8 mouse cellular contexts compared by ENCODE assay signal in genomic region chr1:131528561-131529166, GRCm38 (mm10). TPM values are rescaled to one million over a fixed set of nuclear protein-coding genes. Genes with fewer than 3 reads are reported as not detected.
DNase-seq lines count a peak whose midpoint lies in the region; ATAC-seq and TF ChIP-seq lines count a peak whose summit lies in the region.

No protein-coding gene starts in this region.

- peak overlapping the region; percentile 79 for H3K4me2 ChIP-seq in limb, embryonic 11.5 days (ENCODE audit: low read depth, severe bottlenecking)
- H3K4me2 ChIP-seq in neural tube, embryonic 13.5 days: peak overlapping the region; percentile 99

- H3K4me3 ChIP-seq in thymus, adult 2 months (ENCODE audit: control insufficient read depth, insufficient read depth, low read length): 0 out of 2 replicates have a peak overlapping the region, but pooled peaks have one; percentile 21
- H3K4me3 ChIP-seq in limb, embryonic 11.5 days (ENCODE audit: low read depth, low read length): peak overlapping the region; percentile 81
- peak overlapping the region; percentile 85 for H3K4me3 ChIP-seq in neural tube, embryonic 13.5 days

- no peak overlapping the region for H3K27ac ChIP-seq in thymus, adult 2 months (ENCODE audit: control insufficient read depth, insufficient read depth, low read length)
- H3K27ac ChIP-seq in limb, embryonic 11.5 days (replicated peaks; ENCODE audit: low read depth, low read length): no peak overlapping the region; the same call in 1 of the 2 replicates
- no peak overlapping the region for H3K27ac ChIP-seq in neural tube, embryonic 13.5 days (replicated peaks)

- peaks cover 16% of the 10 kb centered on the region for H3K4me1 ChIP-seq in thymus, adult 2 months (replicated peaks; ENCODE audit: control insufficient read depth, insufficient read depth, low read length)
- H3K4me1 ChIP-seq in limb, embryonic 11.5 days (ENCODE audit: control insufficient read depth, insufficient read depth, low read length): peaks cover 21% of the 10 kb centered on the region
- H3K4me1 ChIP-seq in neural tube, embryonic 13.5 days (replicated peaks): peaks cover 37% of the 10 kb centered on the region

- peak; percentile 15 for DNase-seq in CD4-positive, CD25-positive, alpha-beta regulatory T cell, adult 2 months (ENCODE audit: low read depth, low spot score)
- DNase-seq in thymus, adult 2 months: no peak
- DNase-seq in thymus, postnatal 4 days: no peak
- peak; percentile 24 for DNase-seq in limb, embryonic 11.5 days (ENCODE audit: low spot score)
- no peak for DNase-seq in layer of hippocampus, adult 18-20 months (ENCODE audit: low spot score in 2 of 2)
- no peak for DNase-seq in kidney, adult 11 months

- H3K9me3 ChIP-seq in limb, embryonic 11.5 days (ENCODE audit: control insufficient read depth, low read length): no peaks in the 10 kb centered on the region
- no peaks in the 10 kb centered on the region for H3K9me3 ChIP-seq in neural tube, embryonic 13.5 days

- no peaks in the 10 kb centered on the region; the same call in 1 of the 2 replicates for H3K36me3 ChIP-seq in thymus, adult 2 months (ENCODE audit: control insufficient read depth, insufficient read depth, low read length)
- no peaks in the 10 kb centered on the region for H3K36me3 ChIP-seq in limb, embryonic 11.5 days (ENCODE audit: control insufficient read depth, insufficient read depth, low read length)
- no peaks in the 10 kb centered on the region for H3K36me3 ChIP-seq in neural tube, embryonic 13.5 days

- no peaks in the 10 kb centered on the region for H3K27me3 ChIP-seq in thymus, adult 2 months (ENCODE audit: control insufficient read depth, insufficient read depth, low read length)
- no peaks in the 10 kb centered on the region for H3K27me3 ChIP-seq in limb, embryonic 11.5 days (ENCODE audit: control insufficient read depth, insufficient read depth, low read length)
- H3K27me3 ChIP-seq in neural tube, embryonic 13.5 days: no peaks in the 10 kb centered on the region

- no peak for ATAC-seq in CD4-positive, CD25-positive, alpha-beta regulatory T cell, adult 4 months
- no peak for ATAC-seq in limb, embryonic 11.5 days (ENCODE audit: insufficient number of reproducible peaks, low FRiP score, low TSS enrichment, low read depth)
- no peak for ATAC-seq in neural tube, embryonic 13.5 days (ENCODE audit: low read depth)

- peak overlapping the region; percentile 64 for H3K9ac ChIP-seq in limb, embryonic 11.5 days (ENCODE audit: low read length)
- peak overlapping the region; percentile 60 for H3K9ac ChIP-seq in neural tube, embryonic 13.5 days

- no peak for TF ChIP-seq POLR2A in thymus, adult 2 months (IDR thresholded peaks at IDR 0.05; ENCODE audit: control insufficient read depth, extremely low read depth, insufficient read depth, low read length, poor library complexity)

- no peak for TF ChIP-seq CTCF in thymus, adult 2 months (IDR thresholded peaks at IDR 0.05; ENCODE audit: borderline replicate concordance, control insufficient read depth, extremely low read depth, insufficient read depth, low read length, poor library complexity)

- 7% methylated on average over 9 of the region's 9 CpGs for WGBS in thymus, adult 2 months
- 2% methylated on average over 9 of the region's 9 CpGs for WGBS in limb, embryonic 11.5 days
- 1% methylated on average over 9 of the region's 9 CpGs for WGBS in neural tube, embryonic 13.5 days

RNA-seq across cellular contexts. Expression of gene Fam72a, which starts 1.0 kb away (rescaled TPM):
- under 1 TPM; 0.24 to 0.73 TPM for polyA plus RNA-seq in CD4-positive, CD25-positive, alpha-beta regulatory T cell, adult 4 months (2017; shearing (Covaris generic))
- 1.8 and 1.9 TPM in 2 replicates for polyA plus RNA-seq in thymus, adult 2 months (2012; rRNA removed)
- polyA plus RNA-seq in limb, embryonic 11.5 days (2014; fragmentation: Nextera tagmentation; extraction: Ambion mirVana): 3.9 and 4.3 TPM in 2 replicates
- 0.84 and 1.7 TPM in 2 replicates for polyA plus RNA-seq in neural tube, embryonic 13.5 days (2015; fragmentation: Nextera tagmentation; extraction: Ambion mirVana)
- 1 to 10 TPM; 1.3 TPM for total RNA-seq in layer of hippocampus, adult 18-20 months (2021)

RNA-seq across cellular contexts. Expression of gene Srgap2, which starts 1.5 kb away (rescaled TPM):
- polyA plus RNA-seq in CD4-positive, CD25-positive, alpha-beta regulatory T cell, adult 4 months (2017; shearing (Covaris generic)): 10 to 100 TPM; 25.0 to 31.5 TPM
- 28.3 and 37.6 TPM in 2 replicates for polyA plus RNA-seq in thymus, adult 2 months (2012; rRNA removed)
- 18.1 and 19.5 TPM in 2 replicates for polyA plus RNA-seq in limb, embryonic 11.5 days (2014; fragmentation: Nextera tagmentation; extraction: Ambion mirVana)
- polyA plus RNA-seq in neural tube, embryonic 13.5 days (2015; fragmentation: Nextera tagmentation; extraction: Ambion mirVana): 13.4 and 18.4 TPM in 2 replicates
- total RNA-seq in layer of hippocampus, adult 18-20 months (2021): 10 to 100 TPM; 75.1 to 87.6 TPM

Comparison
In these comparisons a context has a peak if more than half of its experiments do, and no peak if none do; other contexts are left out.
1. DNase-seq: peak in CD4-positive, CD25-positive, alpha-beta regulatory T cell, adult 2 months (single experiment) and limb, embryonic 11.5 days (single experiment); none in thymus, adult 2 months (single experiment), thymus, postnatal 4 days (single experiment), layer of hippocampus, adult 18-20 months (0 of 2) and kidney, adult 11 months (single experiment).
2. H3K4me3 ChIP-seq: peak in every context shown above with its lines; median percentile 85 in neural tube, embryonic 13.5 days; 81 in limb, embryonic 11.5 days; 21 in thymus, adult 2 months.